Mouse (Mus musculus) urinary bladder, adult 2 months (tissue): Measurements from ENCODE around the gene Kif5a. TPM values are rescaled to one million over a fixed set of nuclear protein-coding genes. Genes with fewer than 3 reads are reported as not detected.
"Not testable (repeated sequence)": the region's sequence is repeated elsewhere in the genome, so short reads cannot be mapped to it uniquely, and the experiment has no call there.

Source experiments
- DNase-seq: peaks from one replicate; pipeline ENCODE4 v3.0.0; 2022; ENCODE audit warnings: low spot score
- polyA plus RNA-seq: library from polyadenylated mRNA; depleted of rRNA; stranded (reverse); fragments of >200 nt; gene quantifications from 2 replicates; pipeline ENCODE4 v1.2.3, GENCODE M21; 2012

The Kif5a gene
- polyA plus RNA-seq, 1 experiment, result 5.9 TPM

GRCm38 (mm10) chr10:127193011-127193410, 70.1 kb downstream of the Kif5a start:
- DNase-seq, result no peak

- DNase-seq, result not testable (repeated sequence)
These were observed 71.2 kb downstream of the Kif5a start for GRCm38 (mm10) chr10:127192057-127192328.

GRCm38 (mm10) chr10:127191191-127192056, 71.7 kb downstream of the Kif5a start:
- DNase-seq, result no peak

- DNase-seq, result no peak
These were observed 72.6 kb downstream of the Kif5a start for GRCm38 (mm10) chr10:127190398-127191190.

- DNase-seq, result peak; percentile 60
These were observed 73.3 kb downstream of the Kif5a start, which contains the start of gene Arhgef25 for GRCm38 (mm10) chr10:127189651-127190381. TSS of gene Arhgef25 (minus strand) at chr10:127190083.

GRCm38 (mm10) chr10:127189116-127189650, 74.0 kb downstream of the Kif5a start:
- DNase-seq, result no peak

- DNase-seq, result no peak
These were observed 74.6 kb downstream of the Kif5a start for GRCm38 (mm10) chr10:127188465-127189115.

GRCm38 (mm10) chr10:127188079-127188453, 75.1 kb downstream of the Kif5a start:
- DNase-seq, result no peak

GRCm38 (mm10) chr10:127187371-127188078, 75.6 kb downstream of the Kif5a start:
- no peak for DNase-seq

GRCm38 (mm10) chr10:127186451-127186850, 76.7 kb downstream of the Kif5a start:
- DNase-seq, result no peak

GRCm38 (mm10) chr10:127185506-127185905, 77.6 kb downstream of the Kif5a start:
- DNase-seq, result no peak

- DNase-seq, result no peak
These were observed 78.0 kb downstream of the Kif5a start for GRCm38 (mm10) chr10:127185101-127185500.

- no peak for DNase-seq
These were observed 79.4 kb downstream of the Kif5a start for GRCm38 (mm10) chr10:127183759-127184158.

- DNase-seq, result no peak
These were observed 80.5 kb downstream of the Kif5a start for GRCm38 (mm10) chr10:127182624-127183023.

GRCm38 (mm10) chr10:127181566-127181965, 81.6 kb downstream of the Kif5a start:
- DNase-seq, result no peak

- DNase-seq, result no peak
These were observed 82.5 kb downstream of the Kif5a start for GRCm38 (mm10) chr10:127180695-127181047.

GRCm38 (mm10) chr10:127179871-127180694, 83.1 kb downstream of the Kif5a start, which contains the start of gene Slc26a10:
TSS of gene Slc26a10 (minus strand) at chr10:127180645.
- no peak for DNase-seq

GRCm38 (mm10) chr10:127178286-127179027, 84.7 kb downstream of the Kif5a start:
- no peak for DNase-seq

- no peak for DNase-seq
These were observed 85.4 kb downstream of the Kif5a start for GRCm38 (mm10) chr10:127177719-127178118.
